ENCODE assay signal across 12 mouse cellular contexts in the genomic region with DNA sequence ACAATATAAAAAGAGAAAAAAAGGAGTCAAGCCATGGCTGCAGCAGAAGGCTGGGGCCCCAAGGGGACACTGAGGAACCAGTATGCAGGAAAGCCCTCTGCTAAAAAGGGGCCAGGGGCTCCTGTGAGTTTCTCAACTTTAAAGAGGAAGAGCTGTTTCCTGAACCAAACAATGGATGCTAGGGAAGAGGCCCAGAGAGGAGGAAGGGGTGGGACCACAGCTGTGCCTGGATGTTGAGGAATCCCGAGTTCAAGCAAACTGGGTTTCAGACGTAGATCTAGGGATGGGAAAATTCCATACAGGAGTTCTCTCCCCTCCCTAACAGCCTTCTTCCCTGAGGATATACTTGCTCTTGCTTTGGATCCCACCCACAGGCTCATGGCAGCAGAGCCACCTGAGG. TPM values are rescaled to one million over a fixed set of nuclear protein-coding genes. Genes with fewer than 3 reads are reported as not detected.
A peak's percentile ranks its signal among the peaks of the same experiment; 100 is the strongest.
DNase-seq lines count a peak whose midpoint lies in the region; ATAC-seq and TF ChIP-seq lines count a peak whose summit lies in the region.
"Had no signal": no experiment of that assay in that cellular context is flagged by ENCODE, and none has a peak within 500 bp of the region (broad histone marks: within the 10 kb centered on the region; RNA-seq: fewer than 3 reads in every experiment).

No protein-coding gene starts in this region.

- TF ChIP-seq CTCF in lung, embryonic 14.5 days (IDR thresholded peaks at IDR 0.05; ENCODE audit: low read depth), result no peak
- no peak for TF ChIP-seq CTCF in lung, adult 2 months (IDR thresholded peaks at IDR 0.05; ENCODE audit: insufficient read depth, low read length)
- TF ChIP-seq CTCF in heart, postnatal 0 days (IDR thresholded peaks at IDR 0.05; ENCODE audit: low read depth), result no peak

- peak; percentile 60 for DNase-seq in lung, embryonic 14.5 days
- no peak for DNase-seq in lung, adult 2 months
- peak; percentile 61 to 78 for DNase-seq in heart, adult 9 months (ENCODE audit: low spot score in 2 of 2)
- peak; percentile 53 for DNase-seq in heart, postnatal 0 days (ENCODE audit: low spot score)
- peak; percentile 59 for DNase-seq in lung, postnatal 10 days
- no peak for DNase-seq in hindbrain, embryonic 11.5 days (ENCODE audit: low spot score)
- DNase-seq: cerebellum, adult 9-11 months; layer of hippocampus, adult 9-11 months had no signal

- peaks cover 84% of the 10 kb centered on the region for H3K36me3 ChIP-seq in lung, embryonic 14.5 days (ENCODE audit: insufficient read depth)
- H3K36me3 ChIP-seq in heart, postnatal 0 days (replicated peaks; ENCODE audit: control insufficient read depth, insufficient read depth, low read length), result peaks cover 65% of the 10 kb centered on the region
- H3K36me3 ChIP-seq in hindbrain, embryonic 11.5 days (ENCODE audit: control insufficient read depth, insufficient read depth, low read length), result peaks cover 4% of the 10 kb centered on the region; the same call in 1 of the 2 replicates
- H3K36me3 ChIP-seq in midbrain, embryonic 15.5 days (replicated peaks), result 0 out of 2 replicates have a peak, but pooled peaks cover 21% of the 10 kb centered on the region

- H3K4me3 ChIP-seq in lung, embryonic 14.5 days (ENCODE audit: low read depth, low read length), result no peak overlapping the region
- H3K4me3 ChIP-seq in lung, adult 2 months (replicated peaks; ENCODE audit: extremely low read depth, low read depth, low read length), result no peak overlapping the region
- no peak overlapping the region for H3K4me3 ChIP-seq in heart, postnatal 0 days (ENCODE audit: low read depth, low read length)
- H3K4me3 ChIP-seq in hindbrain, embryonic 11.5 days (ENCODE audit: low read depth, low read length), result no peak overlapping the region
- H3K4me3 ChIP-seq in midbrain, embryonic 15.5 days, result no peak overlapping the region
- H3K4me3 ChIP-seq: hindbrain, embryonic 13.5 days; limb, embryonic 12.5 days had no signal

- H3K4me2 ChIP-seq in lung, embryonic 14.5 days, result no peak overlapping the region
- H3K4me2 ChIP-seq in heart, postnatal 0 days (ENCODE audit: low read depth, low read length), result no peak overlapping the region
- H3K4me2 ChIP-seq in hindbrain, embryonic 11.5 days (replicated peaks; ENCODE audit: low read depth, low read length), result no peak overlapping the region
- no peak overlapping the region for H3K4me2 ChIP-seq in midbrain, embryonic 15.5 days
- H3K4me2 ChIP-seq: hindbrain, embryonic 13.5 days; limb, embryonic 12.5 days had no signal

- TF ChIP-seq POLR2A in lung, adult 2 months (IDR thresholded peaks at IDR 0.05; ENCODE audit: borderline replicate concordance, extremely low read depth, low read depth, low read length), result no peak

- TF ChIP-seq EP300 in heart, postnatal 0 days (IDR thresholded peaks at IDR 0.05; ENCODE audit: low read depth), result peak; percentile 77

- H3K27me3 ChIP-seq in lung, embryonic 14.5 days (ENCODE audit: insufficient read depth, low read length), result no peaks in the 10 kb centered on the region
- H3K27me3 ChIP-seq in heart, postnatal 0 days (ENCODE audit: control insufficient read depth, insufficient read depth, low read length), result no peaks in the 10 kb centered on the region
- H3K27me3 ChIP-seq in hindbrain, embryonic 11.5 days (ENCODE audit: control insufficient read depth, insufficient read depth, low read length), result no peaks in the 10 kb centered on the region
- no peaks in the 10 kb centered on the region for H3K27me3 ChIP-seq in midbrain, embryonic 15.5 days (replicated peaks)
- H3K27me3 ChIP-seq: hindbrain, embryonic 13.5 days; limb, embryonic 12.5 days had no signal

- no peak overlapping the region for H3K9ac ChIP-seq in lung, embryonic 14.5 days
- no peak overlapping the region for H3K9ac ChIP-seq in heart, postnatal 0 days (replicated peaks; ENCODE audit: low read depth, low read length)
- no peak overlapping the region for H3K9ac ChIP-seq in hindbrain, embryonic 11.5 days (ENCODE audit: low read depth, low read length)
- H3K9ac ChIP-seq in midbrain, embryonic 15.5 days, result no peak overlapping the region
- H3K9ac ChIP-seq: hindbrain, embryonic 13.5 days; limb, embryonic 12.5 days had no signal

- H3K9me3 ChIP-seq in lung, embryonic 14.5 days (ENCODE audit: low read depth, low read length), result no peaks in the 10 kb centered on the region
- H3K9me3 ChIP-seq in heart, postnatal 0 days (replicated peaks; ENCODE audit: control insufficient read depth, low read length), result no peaks in the 10 kb centered on the region
- no peaks in the 10 kb centered on the region for H3K9me3 ChIP-seq in hindbrain, embryonic 11.5 days (ENCODE audit: control insufficient read depth, low read length)
- no peaks in the 10 kb centered on the region for H3K9me3 ChIP-seq in midbrain, embryonic 15.5 days
- H3K9me3 ChIP-seq: hindbrain, embryonic 13.5 days had no signal

- peak overlapping the region; percentile 28; the same call in 1 of the 2 replicates for H3K27ac ChIP-seq in lung, embryonic 14.5 days (ENCODE audit: low read depth)
- H3K27ac ChIP-seq in heart, postnatal 0 days (ENCODE audit: low read depth), result peak overlapping the region; percentile 76
- H3K27ac ChIP-seq in hindbrain, embryonic 11.5 days (ENCODE audit: low read depth, low read length), result no peak overlapping the region
- no peak overlapping the region for H3K27ac ChIP-seq in midbrain, embryonic 15.5 days
- H3K27ac ChIP-seq: hindbrain, embryonic 13.5 days; limb, embryonic 12.5 days had no signal

- H3K4me1 ChIP-seq in lung, embryonic 14.5 days (ENCODE audit: insufficient read depth), result no peaks in the 10 kb centered on the region; the same call in 1 of the 2 replicates
- H3K4me1 ChIP-seq in lung, adult 2 months (ENCODE audit: control insufficient read depth, insufficient read depth, low read length), result peaks cover 28% of the 10 kb centered on the region
- H3K4me1 ChIP-seq in heart, postnatal 0 days (ENCODE audit: control insufficient read depth, insufficient read depth), result no peaks in the 10 kb centered on the region
- H3K4me1 ChIP-seq in hindbrain, embryonic 11.5 days (replicated peaks; ENCODE audit: control insufficient read depth, insufficient read depth, low read length), result no peaks in the 10 kb centered on the region
- no peaks in the 10 kb centered on the region for H3K4me1 ChIP-seq in midbrain, embryonic 15.5 days

- ATAC-seq in lung, embryonic 14.5 days (ENCODE audit: insufficient read depth), result peak; percentile 41; the same call in 1 of the 2 replicates
- peak; percentile 62 for ATAC-seq in heart, postnatal 0 days (ENCODE audit: insufficient read depth, low read depth)
- no peak for ATAC-seq in hindbrain, embryonic 11.5 days (ENCODE audit: low FRiP score)
- no peak for ATAC-seq in midbrain, embryonic 15.5 days (replicated peaks)

- 38% methylated on average over 2 of the region's 2 CpGs for WGBS in lung, embryonic 14.5 days
- WGBS in lung, adult 2 months, result 36% methylated on average over 2 of the region's 2 CpGs
- 44% methylated on average over 2 of the region's 2 CpGs for WGBS in heart, postnatal 0 days
- 68% methylated on average over 2 of the region's 2 CpGs for WGBS in hindbrain, embryonic 11.5 days
- WGBS in midbrain, embryonic 15.5 days, result 62% methylated on average over 2 of the region's 2 CpGs

RNA-seq across cellular contexts. Expression of a gene that starts 30.7 kb away (rescaled TPM):
- polyA plus RNA-seq in lung, embryonic 14.5 days (2014; fragmentation: Nextera tagmentation; extraction: Ambion mirVana), result 0.05 and 0.15 TPM in 2 replicates
- 0.05 TPM in 1 of 2 replicates, not detected in the other for polyA plus RNA-seq in lung, adult 2 months (2012; rRNA removed)
- not detected in 2 replicates for total RNA-seq in heart, postnatal 0 days (2014; rRNA removed; ENCODE audit: low replicate concordance)
- polyA plus RNA-seq in heart, postnatal 0 days (2015; fragmentation: Nextera tagmentation; extraction: Ambion mirVana), result 0.07 and 0.22 TPM in 2 replicates
- polyA plus RNA-seq in hindbrain, embryonic 11.5 days (2014; fragmentation: Nextera tagmentation; extraction: Ambion mirVana), result 0.22 and 0.29 TPM in 2 replicates
- polyA plus RNA-seq in midbrain, embryonic 15.5 days (2015; fragmentation: Nextera tagmentation; extraction: Ambion mirVana), result 0.62 and 0.75 TPM in 2 replicates
- total RNA-seq: megakaryocyte progenitor cell, adult 5-6 weeks had no signal
- polyA plus RNA-seq: limb, embryonic 12.5 days had no signal

RNA-seq across cellular contexts. Expression of a gene that starts 31.5 kb away (rescaled TPM):
- polyA plus RNA-seq in lung, embryonic 14.5 days (2014; fragmentation: Nextera tagmentation; extraction: Ambion mirVana), result 48.3 and 59.1 TPM in 2 replicates
- 68.1 and 76.5 TPM in 2 replicates for polyA plus RNA-seq in lung, adult 2 months (2012; rRNA removed)
- total RNA-seq in heart, postnatal 0 days (2014; rRNA removed; ENCODE audit: low replicate concordance), result 25.4 and 26.9 TPM in 2 replicates
- polyA plus RNA-seq in heart, postnatal 0 days (2015; fragmentation: Nextera tagmentation; extraction: Ambion mirVana), result 27.4 and 29.3 TPM in 2 replicates
- polyA plus RNA-seq in hindbrain, embryonic 11.5 days (2014; fragmentation: Nextera tagmentation; extraction: Ambion mirVana), result 41.9 and 45.7 TPM in 2 replicates
- polyA plus RNA-seq in midbrain, embryonic 15.5 days (2015; fragmentation: Nextera tagmentation; extraction: Ambion mirVana), result 129 and 132 TPM in 2 replicates

RNA-seq across cellular contexts. Expression of a gene that starts 43.9 kb away (rescaled TPM):
- polyA plus RNA-seq in lung, embryonic 14.5 days (2014; fragmentation: Nextera tagmentation; extraction: Ambion mirVana), result 31.7 and 33.5 TPM in 2 replicates
- 53.4 and 58.9 TPM in 2 replicates for polyA plus RNA-seq in lung, adult 2 months (2012; rRNA removed)
- 18.2 and 21.6 TPM in 2 replicates for total RNA-seq in heart, postnatal 0 days (2014; rRNA removed; ENCODE audit: low replicate concordance)
- 10.1 and 12.1 TPM in 2 replicates for polyA plus RNA-seq in heart, postnatal 0 days (2015; fragmentation: Nextera tagmentation; extraction: Ambion mirVana)
- 10.5 and 11.4 TPM in 2 replicates for polyA plus RNA-seq in hindbrain, embryonic 11.5 days (2014; fragmentation: Nextera tagmentation; extraction: Ambion mirVana)
- polyA plus RNA-seq in midbrain, embryonic 15.5 days (2015; fragmentation: Nextera tagmentation; extraction: Ambion mirVana), result 9.1 and 10.0 TPM in 2 replicates

Comparison
In these comparisons a context has a peak if more than half of its experiments do, and no peak if none do; other contexts are left out.
1. DNase-seq: peak in lung, embryonic 14.5 days (single experiment), heart, adult 9 months (2 of 2), heart, postnatal 0 days (single experiment) and lung, postnatal 10 days (single experiment); none in lung, adult 2 months (single experiment) and hindbrain, embryonic 11.5 days (single experiment).
2. ATAC-seq: peak in lung, embryonic 14.5 days (single experiment) and heart, postnatal 0 days (single experiment); none in hindbrain, embryonic 11.5 days (single experiment) and midbrain, embryonic 15.5 days (single experiment).
3. H3K27ac ChIP-seq: peak in lung, embryonic 14.5 days (single experiment) and heart, postnatal 0 days (single experiment); none in hindbrain, embryonic 11.5 days (single experiment) and midbrain, embryonic 15.5 days (single experiment).